Mouse (Mus musculus): ENCODE results near the gene Cks1brt.
A peak's percentile ranks its signal among the peaks of the same experiment; 100 is the strongest.
"Not testable (repeated sequence)": the region's sequence is repeated elsewhere in the genome, so short reads cannot be mapped to it uniquely, and the experiment has no call there.

Gene Cks1brt

GRCm38 (mm10) chr8:85151624-85152023, at the start of gene Cks1brt:
Gene Cks1brt, plus strand, starts transcription at chr8:85151924.
- DNase-seq (ENCODE audit: low spot score in 2 of 2), result no peak

DNA sequence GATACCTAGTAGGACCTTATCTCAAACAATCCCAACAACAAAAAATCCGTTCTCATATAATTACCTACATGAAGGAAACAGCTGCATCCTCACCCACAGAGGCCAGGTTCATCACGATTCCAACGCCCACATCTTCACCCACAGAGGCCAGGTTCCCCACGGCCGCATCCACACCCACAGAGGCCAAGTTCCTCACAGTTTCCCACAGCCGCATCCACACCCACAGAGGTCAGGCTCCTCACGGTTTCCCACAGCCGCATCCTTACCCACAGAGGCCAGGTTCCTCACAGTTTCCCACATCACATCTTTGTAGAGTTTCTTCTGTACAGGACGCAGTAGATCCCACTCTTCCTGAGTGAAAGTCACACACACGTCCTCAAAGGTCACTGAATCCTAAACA, 38.5 kb upstream of the Cks1brt start:
- no peak for DNase-seq (ENCODE audit: low spot score in 2 of 2)

- no peak for DNase-seq (ENCODE audit: low spot score in 2 of 2)
Measured at GRCm38 (mm10) chr8:85115501-85115900, 36.2 kb upstream of the Cks1brt start.

GRCm38 (mm10) chr8:85116984-85117383, 34.7 kb upstream of the Cks1brt start:
- DNase-seq (ENCODE audit: low spot score in 2 of 2), result no peak

GRCm38 (mm10) chr8:85119052-85119981, 32.4 kb upstream of the Cks1brt start:
- peak; percentile 87 to 90 for DNase-seq (ENCODE audit: low spot score in 2 of 2)

- not testable (repeated sequence) for DNase-seq (ENCODE audit: low spot score in 2 of 2)
Measured at GRCm38 (mm10) chr8:85120251-85120650, 31.5 kb upstream of the Cks1brt start.

DNA sequence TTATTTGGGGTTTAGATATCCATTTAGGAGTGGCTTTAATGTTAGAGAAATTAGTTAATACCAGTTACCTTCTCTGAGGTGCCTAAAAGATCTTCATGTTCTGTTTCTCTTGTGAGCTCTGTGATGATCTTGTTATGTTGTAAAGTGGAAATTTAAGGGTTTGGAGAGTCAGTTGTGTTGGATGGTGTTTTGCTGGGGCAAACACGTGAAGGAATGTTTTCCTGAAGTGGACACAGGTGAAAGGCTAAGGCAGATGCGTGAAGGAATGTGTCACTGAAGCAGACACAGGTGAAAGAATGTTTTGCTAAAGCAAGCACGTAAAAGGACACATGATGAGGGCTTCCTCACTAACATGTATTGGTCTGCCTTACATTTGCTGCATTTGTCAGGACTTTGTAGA, 28.7 kb upstream of the Cks1brt start, which contains the start of gene Zfp791:
Gene Zfp791, minus strand, starts transcription at position 101 of the 400 bp plus-strand sequence.
- no peak for DNase-seq (ENCODE audit: low spot score in 2 of 2)

GRCm38 (mm10) chr8:85123691-85124090, 28.0 kb upstream of the Cks1brt start:
- DNase-seq (ENCODE audit: low spot score in 2 of 2), result no peak

GRCm38 (mm10) chr8:85132335-85132734, 19.4 kb upstream of the Cks1brt start:
- no peak for DNase-seq (ENCODE audit: low spot score in 2 of 2)

DNA sequence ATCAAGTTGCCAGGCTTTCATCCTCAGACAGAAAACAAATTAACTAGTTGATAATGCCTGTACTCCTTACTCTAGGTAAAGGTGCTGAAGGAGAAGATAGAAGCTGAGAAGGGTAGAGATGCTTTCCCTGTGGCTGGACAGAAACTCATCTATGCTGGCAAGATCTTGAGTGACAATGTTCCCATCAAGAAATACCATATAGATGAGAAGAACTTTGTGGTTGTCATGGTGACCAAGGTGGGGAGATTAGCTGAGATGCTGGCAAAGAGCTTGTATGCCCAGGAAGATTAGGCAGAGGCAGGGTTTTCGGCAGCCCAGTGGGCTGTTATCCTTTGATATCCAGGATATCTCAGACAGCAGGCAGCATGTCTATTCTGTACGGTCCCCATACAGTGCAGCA, 16.0 kb upstream of the Cks1brt start:
- DNase-seq (ENCODE audit: low spot score in 2 of 2), result not testable (repeated sequence)

GRCm38 (mm10) chr8:85142516-85142915, 9.2 kb upstream of the Cks1brt start:
- no peak for DNase-seq (ENCODE audit: low spot score in 2 of 2)

DNA sequence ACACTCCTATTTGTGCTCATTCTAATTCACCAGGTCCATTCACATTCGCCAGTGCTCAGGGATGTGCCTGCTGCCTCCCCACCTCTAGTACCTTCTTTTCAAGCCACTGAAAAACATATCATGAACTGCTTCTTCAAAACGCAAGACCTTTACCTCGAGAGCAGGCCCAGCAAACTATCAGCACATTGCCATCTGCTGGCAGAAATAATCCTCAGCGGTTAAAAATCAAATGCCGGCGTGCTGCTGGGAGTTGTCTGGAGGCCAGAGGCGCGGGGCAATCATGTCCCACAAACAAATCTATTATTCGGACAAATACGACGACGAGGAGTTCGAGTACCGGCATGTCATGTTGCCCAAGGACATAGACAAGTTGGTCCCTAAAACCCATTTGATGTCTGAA, 19.6 kb downstream of the Cks1brt start:
- peak; percentile 57 to 65 for DNase-seq (ENCODE audit: low spot score in 2 of 2)

GRCm38 (mm10) chr8:85175892-85176291, 24.2 kb downstream of the Cks1brt start:
- DNase-seq (ENCODE audit: low spot score in 2 of 2), result peak in 1 of 2 experiments; percentile 5

GRCm38 (mm10) chr8:85192346-85192745, 40.6 kb downstream of the Cks1brt start:
- DNase-seq (ENCODE audit: low spot score in 2 of 2), result no peak

GRCm38 (mm10) chr8:85220220-85220619, 68.5 kb downstream of the Cks1brt start:
- DNase-seq (ENCODE audit: low spot score in 2 of 2), result peak; percentile 5 to 31

DNA sequence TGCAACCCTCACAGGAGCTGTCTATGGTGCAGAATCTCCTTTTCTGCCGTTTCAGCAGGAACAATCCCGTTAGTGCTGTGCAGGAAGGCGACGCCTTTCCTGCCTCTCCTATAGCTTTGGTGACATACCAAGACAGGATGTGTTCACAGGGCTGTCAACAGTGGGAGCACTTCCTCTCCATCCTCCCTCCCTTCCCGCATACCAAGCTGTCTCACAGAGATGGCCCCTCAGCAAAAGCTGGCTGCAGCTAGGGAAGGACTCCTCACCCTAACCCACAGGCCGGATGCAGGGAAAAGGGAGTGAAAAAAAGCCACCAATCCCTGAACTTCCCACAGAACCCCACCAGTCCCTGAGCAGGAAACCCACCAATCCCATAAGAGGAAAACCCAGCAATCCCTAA, 69.3 kb downstream of the Cks1brt start:
- no peak for DNase-seq (ENCODE audit: low spot score in 2 of 2)
